Mouse (Mus musculus): ENCODE measurements around the gene Gm14406.
"Not testable (repeated sequence)": the region's sequence is repeated elsewhere in the genome, so short reads cannot be mapped to it uniquely, and the experiment has no call there.

The Gm14406 gene

GRCm38 (mm10) chr2:177577998-177578397 is at the start of gene Gm14406:
Gene Gm14406 (minus strand): TSS chr2:177578210.
- DNase-seq (ENCODE audit: low spot score in 2 of 2) = not testable (repeated sequence)

DNA sequence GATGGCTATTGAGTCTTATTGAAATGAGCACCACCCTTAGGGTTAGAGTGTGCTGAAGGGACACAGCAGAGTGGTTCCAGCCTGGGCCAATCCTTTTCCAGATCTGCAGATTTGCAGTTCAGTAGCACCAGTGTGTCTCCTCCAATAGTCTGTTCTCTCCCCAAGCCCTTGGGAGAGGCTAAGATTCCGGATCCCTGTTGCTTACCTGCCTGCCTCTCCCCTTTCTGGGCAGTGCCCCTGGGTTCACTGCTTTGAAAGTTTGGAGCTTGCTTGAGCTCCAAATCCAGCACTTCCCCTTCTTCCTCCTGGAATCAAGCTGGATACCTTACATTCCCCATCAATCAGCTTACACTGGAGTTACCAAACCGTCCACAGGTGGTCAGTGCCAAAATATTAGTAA is 2.9 kb downstream of the Gm14406 start:
- DNase-seq (ENCODE audit: low spot score in 2 of 2) = not testable (repeated sequence)

GRCm38 (mm10) chr2:177559365-177559764 is 18.6 kb downstream of the Gm14406 start:
- DNase-seq (ENCODE audit: low spot score in 2 of 2) = not testable (repeated sequence)

DNA sequence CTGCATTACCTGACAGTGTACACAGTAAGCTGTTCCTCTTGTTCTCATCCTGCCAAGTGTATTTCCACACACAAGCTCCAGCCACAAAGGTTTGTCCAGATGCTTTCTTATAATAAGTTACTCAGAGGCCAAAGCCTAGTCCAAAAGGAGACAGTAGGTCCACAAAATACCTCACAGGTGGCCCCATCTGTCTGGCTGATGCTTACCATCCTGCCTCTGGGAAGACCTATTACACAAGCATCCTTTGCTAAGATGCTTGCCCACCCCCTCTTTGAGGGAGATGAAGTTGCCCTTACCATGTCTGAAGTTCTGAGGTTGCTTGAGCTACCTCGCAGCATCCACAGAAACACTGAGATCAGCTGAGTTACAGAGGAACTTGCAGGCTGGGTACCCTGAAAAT is 22.7 kb downstream of the Gm14406 start:
- not testable (repeated sequence) for DNase-seq (ENCODE audit: low spot score in 2 of 2)

DNA sequence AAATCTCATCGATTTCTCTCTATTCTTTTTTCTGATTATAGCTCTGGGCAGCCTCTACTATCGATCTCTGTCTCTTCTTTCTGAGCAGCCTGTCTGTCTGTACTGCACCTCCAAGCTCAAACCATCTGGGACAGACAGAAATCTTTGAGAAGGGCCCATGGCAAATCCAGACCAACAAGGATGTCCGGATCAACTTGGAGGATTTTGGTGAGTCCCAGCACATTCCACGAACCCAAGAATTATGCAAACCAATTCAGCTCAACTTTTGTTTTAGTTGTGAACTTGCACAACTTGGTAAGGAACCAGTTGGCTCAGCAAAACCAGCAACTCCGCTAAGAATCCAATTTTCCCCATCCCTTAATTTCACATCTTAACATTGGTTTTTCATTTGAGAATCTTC is 40.3 kb downstream of the Gm14406 start:
- not testable (repeated sequence) for DNase-seq (ENCODE audit: low spot score in 2 of 2)

DNA sequence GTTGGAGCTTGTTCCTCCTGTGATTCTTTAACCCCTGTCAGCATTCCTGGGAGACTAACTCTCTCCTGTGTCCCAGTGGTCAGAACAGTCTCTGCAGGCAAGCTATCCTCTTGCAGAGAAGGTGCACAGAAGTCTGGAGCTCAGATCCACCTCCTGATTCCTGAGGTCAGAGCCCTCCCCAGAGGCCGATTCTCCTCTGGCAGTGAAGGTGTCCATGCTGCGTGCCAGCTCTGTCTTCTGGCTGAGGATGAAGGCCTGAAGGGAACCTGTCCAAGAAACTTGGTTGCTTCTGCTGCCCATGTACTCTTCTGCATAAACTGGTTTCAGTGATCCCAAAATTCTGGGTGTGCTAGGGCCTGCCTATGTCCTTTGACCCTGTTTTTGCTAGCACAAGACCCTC is 40.9 kb downstream of the Gm14406 start:
- not testable (repeated sequence) for DNase-seq (ENCODE audit: low spot score in 2 of 2)

DNA sequence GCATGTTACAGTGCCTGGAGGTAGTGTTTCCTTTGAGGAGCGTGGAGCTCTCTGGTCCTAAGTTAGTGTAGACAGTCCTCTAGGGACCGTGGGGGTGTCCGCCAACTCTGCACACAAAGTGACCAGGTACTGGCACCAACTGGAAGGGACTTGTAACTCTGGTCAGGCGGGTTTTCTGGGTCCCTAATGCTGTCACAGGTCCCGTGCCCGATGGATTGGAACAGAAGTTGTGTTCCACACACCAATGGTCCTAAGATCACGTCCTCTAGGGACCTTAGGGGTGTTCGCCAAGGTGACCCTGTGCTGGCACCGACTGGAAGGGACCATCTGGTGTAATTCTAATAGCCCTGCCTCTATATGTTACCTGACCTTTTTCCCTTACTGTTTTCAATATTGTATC is 42.1 kb downstream of the Gm14406 start:
- no peak for DNase-seq (ENCODE audit: low spot score in 2 of 2)

DNA sequence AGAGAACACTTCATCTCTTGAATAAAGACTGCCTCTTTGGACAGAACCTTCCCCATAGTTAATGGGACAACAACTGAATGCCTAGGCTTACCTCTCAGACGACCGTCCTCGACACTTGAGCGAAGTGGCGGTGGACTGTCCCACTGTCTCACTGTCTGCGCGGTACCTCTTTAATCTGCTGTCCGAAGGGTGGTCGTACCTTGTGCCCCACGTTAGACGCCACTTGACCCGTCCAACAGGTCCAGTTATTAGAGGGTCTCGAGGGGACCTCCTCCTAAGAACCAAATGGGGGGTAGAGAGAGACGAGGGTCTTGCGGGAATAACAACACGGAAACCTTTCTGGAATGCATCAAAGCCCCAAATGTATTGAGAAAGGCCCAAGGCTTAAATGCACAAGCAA is 53.8 kb downstream of the Gm14406 start:
- DNase-seq (ENCODE audit: low spot score in 2 of 2) = not testable (repeated sequence)

DNA sequence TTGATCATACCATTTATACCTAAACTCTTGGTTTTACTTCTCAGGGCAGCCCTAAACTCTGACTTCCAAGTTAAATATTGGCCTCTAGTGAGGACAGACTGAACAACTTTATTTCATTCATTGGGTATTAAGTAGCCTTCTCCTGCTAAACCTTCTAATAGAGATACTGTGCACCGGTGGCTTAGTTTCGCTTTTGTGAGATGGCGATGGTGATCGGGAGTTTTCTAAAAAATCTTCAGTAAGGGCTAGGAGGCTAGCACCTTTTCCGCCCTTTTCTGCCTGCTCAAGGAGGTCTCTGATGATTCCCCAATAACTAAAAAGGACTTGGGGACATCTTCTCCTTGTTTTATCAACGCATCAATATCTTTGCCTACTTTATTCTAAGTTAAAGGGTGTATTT is 54.3 kb downstream of the Gm14406 start:
- DNase-seq (ENCODE audit: low spot score in 2 of 2) = not testable (repeated sequence)

GRCm38 (mm10) chr2:177523061-177523460 is 54.9 kb downstream of the Gm14406 start:
- DNase-seq (ENCODE audit: low spot score in 2 of 2) = no peak

DNA sequence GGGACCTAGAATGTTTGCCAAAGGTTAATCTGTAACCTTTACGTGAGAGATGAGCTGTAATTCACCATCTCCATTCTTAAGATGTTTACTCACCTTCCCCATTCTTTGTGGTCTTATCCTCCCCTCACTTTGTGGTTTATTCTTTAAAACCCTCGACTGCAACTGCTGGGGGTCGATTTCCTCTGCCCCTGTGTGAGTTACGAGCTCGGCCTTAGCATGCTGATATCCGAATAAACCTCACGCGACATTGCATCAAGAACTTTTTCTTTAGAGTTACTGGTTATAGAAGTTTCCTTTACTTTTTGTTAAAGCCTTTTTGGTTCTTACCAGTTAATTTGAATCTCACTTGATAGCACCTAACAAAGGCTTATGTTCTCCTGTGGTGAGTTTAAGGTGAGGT is 58.0 kb downstream of the Gm14406 start:
- DNase-seq (ENCODE audit: low spot score in 2 of 2) = no peak

Measured in spleen, postnatal 36 days (tissue).